Mouse (Mus musculus) CD4-positive, CD25-positive, alpha-beta regulatory T cell, adult 9 weeks (primary cell): ENCODE data around the gene Nrip3. TPM values are rescaled to one million over a fixed set of nuclear protein-coding genes. Genes with fewer than 3 reads are reported as not detected.

ENCODE experiments used
- polyA plus RNA-seq: library from polyadenylated mRNA; unstranded; fragments of 100-300 nt; shearing (Covaris generic); gene quantifications from one replicate; pipeline ENCODE4 v1.2.1, GENCODE M21; 2017

Gene Nrip3
- polyA plus RNA-seq, result 0.32 TPM

GRCm38 (mm10) chr7:109781470-109782203, at the start of gene Nrip3:
Gene Nrip3 (minus strand): TSS chr7:109782025.

GRCm38 (mm10) chr7:109752008-109752925, 29.6 kb downstream of the Nrip3 start, which contains the start of gene Tmem9b:
Gene Tmem9b (minus strand): TSS chr7:109752875.

GRCm38 (mm10) chr7:109731626-109732025, 50.2 kb downstream of the Nrip3 start, which contains the start of gene Ascl3:
Gene Ascl3 (minus strand): TSS chr7:109731726.

GRCm38 (mm10) chr7:109723697-109724096, 58.1 kb downstream of the Nrip3 start, which contains the start of gene BC051019:
Gene BC051019 (minus strand): TSS chr7:109723850.

Other genes starting within 250 kb of the Nrip3 start
- gene St5, start 78.4 kb downstream of the Nrip3 start, polyA plus RNA-seq, result 0.61 TPM
- gene Akip1, start 78.3 kb downstream of the Nrip3 start, polyA plus RNA-seq, result 38.2 TPM
- gene BC051019, start 58.2 kb downstream of the Nrip3 start, polyA plus RNA-seq, result not detected
- gene Ascl3, start 50.3 kb downstream of the Nrip3 start, polyA plus RNA-seq, result 0.55 TPM
- 56.3 TPM for gene Tmem9b, start 29.1 kb downstream of the Nrip3 start, polyA plus RNA-seq
- gene Scube2, start 83.7 kb upstream of the Nrip3 start, polyA plus RNA-seq, result not detected
- gene Dennd5a, start 178.4 kb upstream of the Nrip3 start, polyA plus RNA-seq, result 13.9 TPM
- 66.7 TPM for gene Tmem41b, start 204.9 kb upstream of the Nrip3 start, polyA plus RNA-seq
- 27.5 TPM for gene Ipo7, start 236.2 kb upstream of the Nrip3 start, polyA plus RNA-seq